Mouse (Mus musculus) megakaryocyte, embryonic 14.5 days (primary cell): ENCODE measurements around the gene Ngef.

Experiments
- FLI1 ChIP-seq: IDR thresholded peaks from 2 replicates; pipeline ENCODE4 v1.6.1; 2012; ENCODE audit warnings: low read length, inconsistent platforms, mixed read lengths
- GATA1 ChIP-seq: IDR thresholded peaks from 3 replicates; pipeline ENCODE4 v1.6.1; 2012; ENCODE audit warnings: mixed read lengths, low read length, inconsistent platforms, borderline replicate concordance

- no peak for TF ChIP-seq GATA1
- TF ChIP-seq FLI1: no peak
These were observed 52.1 kb downstream of the Ngef start for GRCm38 (mm10) chr1:87521523-87521922.
